Mouse (Mus musculus): ENCODE results near the gene Rere.
"Not testable (repeated sequence)": the region's sequence is repeated elsewhere in the genome, so short reads cannot be mapped to it uniquely, and the experiment has no call there.

- TF ChIP-seq KAT2A (conservative IDR thresholded peaks at IDR 0.05; ENCODE audit: low read depth, low read length); CHD2 (IDR thresholded peaks at IDR 0.05; ENCODE audit: low read length); GABPA (IDR thresholded peaks at IDR 0.05; ENCODE audit: low read depth, low read length); EP300 (IDR thresholded peaks at IDR 0.05; ENCODE audit: low read depth in 1 of 2, low read length in 2 of 2); E2F4 (IDR thresholded peaks at IDR 0.05; ENCODE audit: borderline replicate concordance, low read depth, low read length); POLR2A (IDR thresholded peaks at IDR 0.05; ENCODE audit: control insufficient read depth in 1 of 2, insufficient read depth in 1 of 2, low read depth in 1 of 2, low read length in 2 of 2, poor library complexity in 1 of 2); MAFK (IDR thresholded peaks at IDR 0.05; ENCODE audit: borderline replicate concordance, low read depth, low read length); GATA1 (IDR thresholded peaks at IDR 0.05; ENCODE audit: low read depth, low read length); CTCF (IDR thresholded peaks at IDR 0.05 in 2 of 3, conservative IDR thresholded peaks at IDR 0.05 in 1 of 3; ENCODE audit: control insufficient read depth in 1 of 3, insufficient read depth in 1 of 3, low read depth in 2 of 3, low read length in 3 of 3, poor library complexity in 1 of 3, severe bottlenecking in 1 of 3); NELFE (IDR thresholded peaks at IDR 0.05; ENCODE audit: low read depth, low read length); TCF12 (IDR thresholded peaks at IDR 0.05; ENCODE audit: low read depth, low read length); USF1 (IDR thresholded peaks at IDR 0.05; ENCODE audit: low read depth, low read length); ZC3H11A (IDR thresholded peaks at IDR 0.05; ENCODE audit: low read depth, low read length); ZKSCAN1 (IDR thresholded peaks at IDR 0.05; ENCODE audit: low read depth, low read length): not testable (repeated sequence)
These were observed 275.8 kb downstream of the Rere start for GRCm38 (mm10) chr4:150557289-150557688.

Measured in MEL (cell line).